Mouse (Mus musculus) forebrain, embryonic 16.5 days (tissue): Measurements from ENCODE around the gene Cpne4. TPM values are rescaled to one million over a fixed set of nuclear protein-coding genes. Genes with fewer than 3 reads are reported as not detected.

Experiments
- ATAC-seq: fragments of 200-750 bp; cut with Nextera tagmentation; 2 replicates; pipeline ENCODE4 v1.8.0; 2017; ENCODE audit warnings: mild to moderate bottlenecking, moderate library complexity
- H3K27ac ChIP-seq: fragments of 300-500 bp; sonication (generic); 2 replicates; pipeline ENCODE4 v1.5.1; 2014; ENCODE audit warnings: low read length, control low read depth
- H3K27me3 ChIP-seq: fragments of 300-500 bp; sonication (generic); replicated peaks from 2 replicates; pipeline ENCODE4 v1.6.1; 2014; ENCODE audit warnings: low read length; ENCODE audit not compliant: control insufficient read depth, insufficient read depth
- H3K36me3 ChIP-seq: fragments of 300-500 bp; sonication (generic); 2 replicates; pipeline ENCODE4 v1.6.1; 2014; ENCODE audit not compliant: control insufficient read depth, insufficient read depth
- H3K4me1 ChIP-seq: fragments of 300-500 bp; sonication (generic); replicated peaks from 2 replicates; pipeline ENCODE4 v1.6.1; 2014; ENCODE audit warnings: low read length; ENCODE audit not compliant: control insufficient read depth, insufficient read depth
- H3K4me2 ChIP-seq: fragments of 300-500 bp; sonication (generic); 2 replicates; pipeline ENCODE4 v1.6.1; 2014; ENCODE audit warnings: mild to moderate bottlenecking, low read length, control low read depth
- H3K4me3 ChIP-seq: fragments of 300-500 bp; sonication (generic); replicated peaks from 2 replicates; pipeline ENCODE4 v1.5.1; 2014; ENCODE audit warnings: mild to moderate bottlenecking, low read length, control low read depth
- H3K9ac ChIP-seq: fragments of 300-500 bp; sonication (generic); replicated peaks from 2 replicates; pipeline ENCODE4 v1.6.1; 2014; ENCODE audit warnings: low read depth, low read length, control low read depth
- H3K9me3 ChIP-seq: fragments of 300-500 bp; sonication (generic); 2 replicates; pipeline ENCODE4 v1.6.1; 2016; ENCODE audit warnings: low read length; ENCODE audit not compliant: control insufficient read depth
- WGBS: fragments of 180-500 bp; shearing (Covaris S2); extraction: QIAGEN DNeasy Blood & Tissue Kit; methylation state at CpG from one replicate; pipeline ENCODE4 v1.1.7; 2014; 5-methylcytosine and 5-hydroxymethylcytosine counted together
- microRNA-seq: library from miRNA; unstranded; fragments of <30 nt; microRNA quantifications from one replicate; pipeline ENCODE4, GENCODE M21; 2017
- polyA plus RNA-seq: library from polyadenylated mRNA; unstranded; fragments of >200 nt; fragmentation: Nextera tagmentation; extraction: Ambion mirVana; gene quantifications from 2 replicates; pipeline ENCODE4 v1.2.1, GENCODE M21; 2015

Cpne4 gene
- polyA plus RNA-seq, 1 experiment from 2014 or later: 21.7 TPM

DNA sequence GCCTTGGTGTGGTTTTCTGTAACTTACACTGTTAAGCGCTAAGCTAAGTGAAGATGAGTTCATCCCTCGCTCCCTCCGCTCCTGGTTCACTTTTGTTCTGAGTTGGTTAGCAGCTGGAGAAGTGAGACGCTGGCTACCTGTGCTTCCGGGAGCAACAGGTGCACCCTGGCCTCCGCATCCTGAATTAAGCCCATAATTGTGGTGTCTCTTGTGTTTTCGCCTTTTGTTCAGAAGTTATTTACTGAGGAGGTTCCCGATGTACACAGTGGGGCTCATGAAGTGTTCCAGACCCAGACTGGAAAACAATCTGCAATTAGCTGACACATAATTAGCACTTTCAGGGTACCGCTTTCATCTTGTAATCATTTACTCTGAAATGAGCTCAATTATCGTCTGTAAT is 522.0 kb downstream of the Cpne4 start:
- Histone ChIP-seq H3K4me3 (no peak overlapping the region), H3K27ac (no peak overlapping the region), H3K9me3 (no peaks in the 10 kb centered on the region), H3K27me3 (no peaks in the 10 kb centered on the region), H3K36me3 (peaks cover 12% of the 10 kb centered on the region), H3K9ac (no peak overlapping the region), H3K4me1 (0 out of 2 replicates have a peak, but pooled peaks cover 3% of the 10 kb centered on the region), H3K4me2 (no peak overlapping the region)
- WGBS: 60% methylated on average over 10 of the region's 10 CpGs
- ATAC-seq: no peak

DNA sequence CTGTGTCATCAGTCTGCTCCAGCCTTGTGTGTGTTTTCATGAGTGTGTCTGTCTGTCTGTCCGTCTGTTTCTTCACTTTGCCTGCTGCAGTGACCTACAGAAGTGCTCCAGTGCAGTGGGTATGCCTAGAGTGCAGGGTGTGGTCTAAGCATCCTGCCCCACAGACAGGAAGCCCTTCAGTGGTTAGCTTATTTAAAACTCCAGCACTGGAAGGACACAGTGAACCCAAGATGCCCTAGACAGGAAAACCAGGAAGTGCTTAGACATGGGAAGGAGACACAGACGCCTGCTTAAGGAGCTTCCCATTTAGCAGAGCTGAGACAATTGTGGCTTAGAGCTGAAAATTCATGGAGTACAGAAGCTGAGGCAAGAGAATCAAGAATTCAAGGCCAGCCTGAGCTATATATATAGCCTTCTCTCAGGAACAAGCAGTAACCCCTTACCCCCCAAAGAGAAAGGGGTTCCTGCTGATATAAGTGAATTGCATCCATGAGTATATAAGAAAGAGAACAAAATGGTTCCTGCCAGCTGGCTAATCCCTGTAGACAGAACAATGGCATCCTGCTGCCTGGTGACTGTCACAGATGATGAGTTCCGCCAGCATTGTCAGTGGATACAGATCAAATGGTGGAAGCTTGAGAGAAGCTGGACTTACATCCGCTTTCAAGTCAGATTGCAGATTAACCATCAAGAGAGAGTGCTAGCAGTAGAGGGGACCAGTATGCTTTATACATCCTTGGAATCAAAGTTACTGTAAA is 526.1 kb downstream of the Cpne4 start:
- no peak for ATAC-seq
- no peaks in the 10 kb centered on the region for H3K27me3 ChIP-seq
- peaks cover 6% of the 10 kb centered on the region for H3K36me3 ChIP-seq
- H3K4me1 ChIP-seq: 0 out of 2 replicates have a peak, but pooled peaks cover 3% of the 10 kb centered on the region
- H3K4me2 ChIP-seq: no peak overlapping the region
- H3K9ac ChIP-seq: no peak overlapping the region
- 54% methylated on average over 4 of the region's 4 CpGs for WGBS
- no peak overlapping the region for H3K4me3 ChIP-seq
- no peaks in the 10 kb centered on the region for H3K9me3 ChIP-seq
- H3K27ac ChIP-seq: no peak overlapping the region

- H3K4me3 ChIP-seq: no peak overlapping the region
- H3K27ac ChIP-seq: no peak overlapping the region
- H3K9ac ChIP-seq: no peak overlapping the region
- no peaks in the 10 kb centered on the region for H3K9me3 ChIP-seq
- no peak for ATAC-seq
- H3K4me2 ChIP-seq: no peak overlapping the region
- WGBS: 91% methylated on average over 8 of the region's 8 CpGs
- no peaks in the 10 kb centered on the region for H3K4me1 ChIP-seq
- no peaks in the 10 kb centered on the region for H3K27me3 ChIP-seq
- H3K36me3 ChIP-seq: peaks cover 6% of the 10 kb centered on the region
These were observed 527.8 kb downstream of the Cpne4 start for GRCm38 (mm10) chr9:105074851-105075250.

GRCm38 (mm10) chr9:105076756-105077424 is 529.8 kb downstream of the Cpne4 start:
- 91% methylated on average over 13 of the region's 13 CpGs for WGBS
- Histone ChIP-seq H3K27me3 (no peaks in the 10 kb centered on the region), H3K9me3 (no peaks in the 10 kb centered on the region), H3K4me3 (no peak overlapping the region), H3K36me3 (peaks cover 4% of the 10 kb centered on the region), H3K9ac (no peak overlapping the region), H3K4me2 (no peak overlapping the region), H3K27ac (no peak overlapping the region), H3K4me1 (no peaks in the 10 kb centered on the region)
- ATAC-seq: no peak

GRCm38 (mm10) chr9:105078460-105078859 is 531.4 kb downstream of the Cpne4 start:
- no peak for ATAC-seq
- no peaks in the 10 kb centered on the region for H3K4me1 ChIP-seq
- H3K36me3 ChIP-seq: peaks cover 4% of the 10 kb centered on the region
- H3K9ac ChIP-seq: no peak overlapping the region
- H3K9me3 ChIP-seq: no peaks in the 10 kb centered on the region
- H3K27ac ChIP-seq: no peak overlapping the region
- 92% methylated on average over 4 of the region's 4 CpGs for WGBS
- no peaks in the 10 kb centered on the region for H3K27me3 ChIP-seq
- no peak overlapping the region for H3K4me2 ChIP-seq
- H3K4me3 ChIP-seq: no peak overlapping the region

DNA sequence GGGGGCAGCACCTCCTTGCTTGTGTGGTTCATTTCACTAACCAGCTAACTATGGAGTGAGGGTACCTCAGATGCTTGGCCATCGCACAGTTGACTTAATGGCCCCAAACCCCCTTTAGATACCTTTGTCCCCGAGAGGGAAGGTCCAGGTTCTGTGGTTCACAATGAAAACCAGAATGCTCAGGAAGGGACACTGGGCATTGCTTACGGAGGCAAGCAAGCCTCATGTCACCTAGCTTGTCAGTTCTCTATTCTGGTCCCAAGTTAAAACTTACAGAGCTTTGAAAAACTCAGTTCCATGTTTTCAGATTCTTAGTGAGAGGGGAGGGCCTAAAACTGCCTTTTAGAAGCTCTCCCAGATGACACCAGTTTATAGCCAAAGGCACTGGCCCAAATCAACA is 533.2 kb downstream of the Cpne4 start:
- H3K9me3 ChIP-seq: no peaks in the 10 kb centered on the region
- no peak for ATAC-seq
- no peaks in the 10 kb centered on the region for H3K4me1 ChIP-seq
- no peak overlapping the region for H3K4me3 ChIP-seq
- no peak overlapping the region for H3K9ac ChIP-seq
- H3K4me2 ChIP-seq: no peak overlapping the region
- H3K36me3 ChIP-seq: peaks cover 4% of the 10 kb centered on the region
- no peak overlapping the region for H3K27ac ChIP-seq
- 93% methylated on average over 3 of the region's 3 CpGs for WGBS
- H3K27me3 ChIP-seq: no peaks in the 10 kb centered on the region

Small RNA genes within 50 kb of the gene (microRNA-seq; reads per million reads assigned to microRNA genes)
- not detected for gene Gm23391

Other genes starting within 250 kb of the Cpne4 start
- gene Acpp, start 209.5 kb upstream of the Cpne4 start, polyA plus RNA-seq: 0.09 and 0.28 TPM in 2 replicates